Mouse (Mus musculus) kidney, embryonic 14.5 days (tissue): ENCODE measurements around the gene Nup43. TPM values are rescaled to one million over a fixed set of nuclear protein-coding genes. Genes with fewer than 3 reads are reported as not detected.

Experiments
- ATAC-seq: fragments of 200-750 bp; cut with Nextera tagmentation; 2 replicates; pipeline ENCODE4 v1.8.0; 2017; ENCODE audit warnings: moderate number of reproducible peaks, mild to moderate bottlenecking, moderate TSS enrichment, moderate library complexity; ENCODE audit not compliant: low FRiP score, low TSS enrichment
- H3K27ac ChIP-seq: fragments of 300-500 bp; sonication (generic); 2 replicates; pipeline ENCODE4 v1.5.1; 2014; ENCODE audit warnings: low read depth, mild to moderate bottlenecking, low read length, moderate library complexity, mixed read lengths
- H3K27me3 ChIP-seq: fragments of 300-500 bp; sonication (generic); 2 replicates; pipeline ENCODE4 v1.6.1; 2014; ENCODE audit warnings: mild to moderate bottlenecking, low read length; ENCODE audit not compliant: control insufficient read depth, insufficient read depth
- H3K36me3 ChIP-seq: fragments of 300-500 bp; sonication (generic); 2 replicates; pipeline ENCODE4 v1.6.1; 2014; ENCODE audit warnings: low read length, mixed read lengths; ENCODE audit not compliant: control insufficient read depth, insufficient read depth
- H3K4me1 ChIP-seq: fragments of 300-500 bp; sonication (generic); 2 replicates; pipeline ENCODE4 v1.6.1; 2014; ENCODE audit warnings: low read length, mixed read lengths; ENCODE audit not compliant: control insufficient read depth, insufficient read depth
- H3K4me2 ChIP-seq: fragments of 300-500 bp; sonication (generic); replicated peaks from 2 replicates; pipeline ENCODE4 v1.6.1; 2014; ENCODE audit warnings: low read depth, mild to moderate bottlenecking, low read length
- H3K4me3 ChIP-seq: fragments of 300-500 bp; sonication (generic); 2 replicates; pipeline ENCODE4 v1.5.1; 2014; ENCODE audit warnings: mild to moderate bottlenecking, low read length
- H3K9ac ChIP-seq: fragments of 300-500 bp; sonication (generic); 2 replicates; pipeline ENCODE4 v1.6.1; 2014; ENCODE audit warnings: low read depth, mild to moderate bottlenecking, low read length, moderate library complexity
- H3K9me3 ChIP-seq: fragments of 300-500 bp; sonication (generic); 2 replicates; pipeline ENCODE4 v1.6.1; 2016; ENCODE audit warnings: low read length; ENCODE audit not compliant: control insufficient read depth
- WGBS: fragments of 180-500 bp; shearing (Covaris S2); extraction: QIAGEN DNeasy Blood & Tissue Kit; methylation state at CpG from one replicate; pipeline ENCODE4 v1.1.7; 2014; 5-methylcytosine and 5-hydroxymethylcytosine counted together
- polyA plus RNA-seq: library from polyadenylated mRNA; unstranded; fragments of >200 nt; fragmentation: Nextera tagmentation; extraction: Ambion mirVana; gene quantifications from 2 replicates; pipeline ENCODE4 v1.2.1, GENCODE M21; 2014

Nup43 gene
- polyA plus RNA-seq, 1 experiment from 2014 or later, result 70.1 TPM

DNA sequence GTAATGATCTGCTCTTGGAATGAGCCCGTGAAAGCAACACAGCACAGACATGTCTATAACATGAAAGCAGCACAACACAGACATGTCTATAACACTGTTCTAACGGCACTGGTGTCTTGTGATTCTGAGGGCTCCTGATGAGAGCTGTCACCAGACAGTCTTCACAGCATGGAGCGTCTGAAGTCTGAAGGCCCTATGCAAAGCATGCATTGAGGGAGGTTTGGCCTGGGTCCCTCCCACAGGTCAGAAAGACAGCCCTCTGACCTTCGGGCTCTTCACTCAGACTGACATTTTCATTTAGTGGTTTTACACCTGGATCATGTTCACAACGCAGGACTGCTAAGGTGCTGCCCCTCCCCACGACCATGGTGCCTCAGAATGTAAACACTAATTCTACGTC lies 47.8 kb downstream of the Nup43 start:
- Histone ChIP-seq H3K27ac (no peak overlapping the region), H3K4me1 (no peaks in the 10 kb centered on the region), H3K9me3 (no peaks in the 10 kb centered on the region), H3K36me3 (peaks cover 38% of the 10 kb centered on the region), H3K27me3 (no peaks in the 10 kb centered on the region), H3K4me3 (no peak overlapping the region), H3K9ac (no peak overlapping the region), H3K4me2 (no peak overlapping the region)
- ATAC-seq, result no peak
- 49% methylated on average over 7 of the region's 7 CpGs for WGBS

DNA sequence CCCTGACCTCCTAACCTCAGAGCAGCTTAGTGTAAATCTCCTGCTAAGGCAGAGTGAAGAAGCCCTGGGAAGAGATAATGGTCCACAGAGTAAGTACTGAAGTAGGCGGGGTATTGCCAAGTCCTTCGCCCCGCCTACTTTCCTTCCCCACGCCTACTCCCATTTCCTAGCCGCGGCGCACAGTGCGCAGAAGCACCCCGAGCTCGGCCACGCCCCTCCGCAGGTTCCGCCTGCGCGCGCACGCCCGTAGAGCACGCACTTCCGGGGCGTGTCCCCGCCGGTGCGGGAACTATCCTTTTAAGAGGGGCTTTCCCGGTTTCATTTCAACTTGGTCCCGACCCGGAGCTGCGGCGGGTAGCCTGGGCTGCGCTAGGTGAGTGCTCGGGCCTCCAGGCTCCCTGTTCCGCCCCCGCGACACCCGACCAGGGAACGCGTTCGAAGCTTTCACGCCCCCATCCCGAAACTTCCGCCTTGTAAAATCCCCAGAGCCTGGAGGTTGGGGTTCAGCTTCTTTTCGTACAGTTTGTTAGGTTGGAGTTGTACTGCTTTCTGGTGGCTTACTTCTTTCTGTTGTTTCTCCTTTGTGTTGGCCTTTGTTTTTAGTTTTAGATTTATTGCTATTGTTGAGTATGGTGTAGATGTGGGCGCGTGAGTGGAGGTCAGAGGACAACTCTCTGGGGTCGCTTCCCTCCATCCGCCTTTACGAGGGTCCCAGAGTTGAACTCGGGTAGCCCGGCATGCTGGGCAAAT lies 58.6 kb downstream of the Nup43 start, which contains the start of gene Katna1:
Gene Katna1, plus strand, starts transcription at position 250 of the 750 bp plus-strand sequence.
- Histone ChIP-seq H3K27me3 (no peaks in the 10 kb centered on the region), H3K4me3 (peak within 1 kb of the TSS; percentile 85), H3K27ac (peak within 1 kb of the TSS; percentile 79), H3K36me3 (no peaks in the 10 kb centered on the region), H3K4me2 (peak within 1 kb of the TSS; percentile 60), H3K9ac (peak within 1 kb of the TSS; percentile 76), H3K9me3 (no peaks in the 10 kb centered on the region), H3K4me1 (no peaks in the 10 kb centered on the region)
- ATAC-seq, result peak; percentile 99
- WGBS, result under 1% methylated on average over 49 of the region's 49 CpGs

DNA sequence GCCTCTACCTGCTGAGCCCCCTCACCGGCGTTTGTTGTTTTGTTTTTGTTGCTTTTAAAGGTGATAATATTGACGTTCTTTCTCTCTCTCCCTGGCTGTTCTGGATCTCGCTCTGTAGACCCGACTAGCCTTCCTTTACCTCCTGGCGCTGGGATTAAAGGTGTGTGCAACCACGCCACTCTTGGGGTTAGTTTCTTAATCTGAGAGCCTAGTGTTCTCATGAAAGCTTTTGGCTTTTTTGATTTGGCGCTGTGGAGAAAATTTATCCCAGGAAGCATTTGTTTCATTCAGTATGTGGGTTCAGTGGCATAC lies 59.2 kb downstream of the Nup43 start:
- Histone ChIP-seq H3K9ac (peak overlapping the region; percentile 76), H3K27me3 (no peaks in the 10 kb centered on the region), H3K4me2 (peak overlapping the region; percentile 60), H3K4me3 (peak overlapping the region; percentile 85), H3K27ac (peak overlapping the region; percentile 79; the same call in 1 of the 2 replicates), H3K36me3 (no peaks in the 10 kb centered on the region), H3K4me1 (no peaks in the 10 kb centered on the region), H3K9me3 (no peaks in the 10 kb centered on the region)
- ATAC-seq, result no peak
- WGBS, result 0% methylated on average over 8 of the region's 8 CpGs

DNA sequence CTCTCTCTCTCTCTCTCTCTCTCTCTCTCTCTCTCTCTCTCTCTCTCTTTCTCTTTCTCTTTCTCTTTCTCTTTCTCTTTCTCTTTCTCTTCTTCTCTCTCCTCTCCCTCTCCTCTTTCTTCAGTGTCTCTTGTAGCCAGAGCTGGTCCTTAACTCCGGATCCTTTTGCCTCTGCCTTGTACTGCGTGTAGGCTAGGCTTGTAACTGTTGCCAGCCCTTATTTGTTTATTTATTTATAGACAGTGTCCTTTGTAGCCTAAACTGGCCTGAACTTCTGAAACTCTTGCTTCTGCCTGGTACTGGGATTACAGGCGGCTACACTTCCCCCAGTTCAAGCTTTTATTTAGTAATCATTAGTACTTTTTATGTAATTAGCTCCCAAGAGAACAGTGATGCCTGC lies 59.7 kb downstream of the Nup43 start:
- no peaks in the 10 kb centered on the region for H3K9me3 ChIP-seq
- peak overlapping the region; percentile 60 for H3K4me2 ChIP-seq
- H3K4me1 ChIP-seq, result no peaks in the 10 kb centered on the region
- H3K27ac ChIP-seq, result no peak overlapping the region
- H3K36me3 ChIP-seq, result no peaks in the 10 kb centered on the region
- 0 out of 2 replicates have a peak overlapping the region, but pooled peaks have one; percentile 5 for H3K9ac ChIP-seq
- 24% methylated on average over 3 of the region's 3 CpGs for WGBS
- ATAC-seq, result no peak
- peak overlapping the region; percentile 85 for H3K4me3 ChIP-seq
- H3K27me3 ChIP-seq, result no peaks in the 10 kb centered on the region

Other genes with a start within 250 kb of the Nup43 start
- 0.83 and 3.7 TPM in 2 replicates for gene Ulbp1, start 193.9 kb upstream of the Nup43 start, polyA plus RNA-seq
- 1.2 TPM in 2 replicates for gene Lrp11, start 77.7 kb upstream of the Nup43 start, polyA plus RNA-seq
- gene Pcmt1, start 13.6 kb downstream of the Nup43 start, polyA plus RNA-seq, result 109 TPM in 2 replicates
- gene Lats1, start 13.7 kb downstream of the Nup43 start, polyA plus RNA-seq, result 8.7 and 17.2 TPM in 2 replicates
- 49.4 and 63.7 TPM in 2 replicates for gene Katna1, start 58.5 kb downstream of the Nup43 start, polyA plus RNA-seq
- gene Ginm1, start 125.3 kb downstream of the Nup43 start, polyA plus RNA-seq, result 74.1 and 84.3 TPM in 2 replicates
- 36.9 and 40.8 TPM in 2 replicates for gene Ppil4, start 125.4 kb downstream of the Nup43 start, polyA plus RNA-seq
- 0.16 and 0.18 TPM in 2 replicates for gene Zc3h12d, start 165.0 kb downstream of the Nup43 start, polyA plus RNA-seq